ENCODE assay signal across 11 mouse cellular contexts in genomic region chr3:87114801-87115200, GRCm38 (mm10). TPM values are rescaled to one million over a fixed set of nuclear protein-coding genes. Genes with fewer than 3 reads are reported as not detected.
DNase-seq lines count a peak whose midpoint lies in the region; ATAC-seq and TF ChIP-seq lines count a peak whose summit lies in the region.
"Had no signal": no experiment of that assay in that cellular context is flagged by ENCODE, and none has a peak within 500 bp of the region (broad histone marks: within the 10 kb centered on the region; RNA-seq: fewer than 3 reads in every experiment).

No protein-coding gene starts in this region.

- no peaks in the 10 kb centered on the region for H3K4me1 ChIP-seq in kidney, adult 2 months (ENCODE audit: control insufficient read depth, insufficient read depth, low read length)
- no peaks in the 10 kb centered on the region for H3K4me1 ChIP-seq in forebrain, postnatal 0 days (ENCODE audit: insufficient read depth)

- WGBS in kidney, adult 2 months = 66% methylated on average over 9 of the region's 9 CpGs
- WGBS in forebrain, postnatal 0 days = 83% methylated on average over 9 of the region's 9 CpGs

- TF ChIP-seq POLR2A in kidney, adult 2 months (IDR thresholded peaks at IDR 0.05; ENCODE audit: low read depth, low read length) = no peak

- ATAC-seq in forebrain, postnatal 0 days = no peak

- H3K4me3 ChIP-seq in kidney, adult 2 months (ENCODE audit: insufficient read depth, low read depth, low read length) = no peak overlapping the region
- no peak overlapping the region for H3K4me3 ChIP-seq in forebrain, postnatal 0 days (ENCODE audit: low read depth, low read length)

- no peaks in the 10 kb centered on the region for H3K36me3 ChIP-seq in kidney, adult 2 months (ENCODE audit: control insufficient read depth, insufficient read depth, low read length)
- no peaks in the 10 kb centered on the region for H3K36me3 ChIP-seq in forebrain, postnatal 0 days (ENCODE audit: insufficient read depth)

- no peak overlapping the region for H3K9ac ChIP-seq in forebrain, postnatal 0 days

- peak; percentile 25 for DNase-seq in adrenal gland, postnatal 10 days
- no peak for DNase-seq in adrenal gland, postnatal 36 days
- peak; percentile 63 for DNase-seq in heart, adult 8-10 months (ENCODE audit: low spot score)
- DNase-seq in kidney, adult 2 months = peak; percentile 59
- peak; percentile 67 for DNase-seq in lung, postnatal 36 days
- no peak for DNase-seq in cerebellum, adult 18-20 months
- DNase-seq in forebrain, postnatal 0 days = no peak
- no peak for DNase-seq in retina, embryonic 14.5 days (ENCODE audit: low spot score)
- DNase-seq: thymus, adult 2 months had no signal

- no peak overlapping the region for H3K27ac ChIP-seq in kidney, adult 2 months (ENCODE audit: insufficient read depth, low read depth, low read length)
- H3K27ac ChIP-seq in forebrain, postnatal 0 days (ENCODE audit: low read depth, low read length) = no peak overlapping the region
- H3K27ac ChIP-seq: macrophage had no signal

- no peak overlapping the region for H3K4me2 ChIP-seq in forebrain, postnatal 0 days (ENCODE audit: low read depth)

- no peaks in the 10 kb centered on the region for H3K9me3 ChIP-seq in forebrain, postnatal 0 days (ENCODE audit: low read length)

- no peak for TF ChIP-seq CTCF in kidney, adult 2 months (conservative IDR thresholded peaks at IDR 0.05; ENCODE audit: insufficient read depth, insufficient read length, low read depth, low read length)
- no peak for TF ChIP-seq CTCF in forebrain, postnatal 0 days (IDR thresholded peaks at IDR 0.05; ENCODE audit: low read depth)

- H3K27me3 ChIP-seq in kidney, adult 2 months (replicated peaks; ENCODE audit: control insufficient read depth, insufficient read depth, low read length) = no peaks in the 10 kb centered on the region
- no peaks in the 10 kb centered on the region for H3K27me3 ChIP-seq in forebrain, postnatal 0 days (ENCODE audit: insufficient read depth, low read length)

RNA-seq across cellular contexts. Expression of gene Kirrel, which starts 59.7 kb away (rescaled TPM):
- total RNA-seq in adrenal gland, postnatal 10 days (2021) = 10 to 100 TPM; 17.3 to 17.5 TPM
- 10 to 100 TPM; 17.9 to 22.3 TPM for total RNA-seq in adrenal gland, postnatal 36 days (2021)
- total RNA-seq in heart, adult 8-10 months (2022) = 1 to 10 TPM; 4.8 to 5.5 (median 5.1) TPM
- 10.0 and 10.2 TPM in 2 replicates for polyA plus RNA-seq in kidney, adult 2 months (2012; rRNA removed)
- 4.7 and 6.9 TPM in 2 replicates for total RNA-seq in forebrain, postnatal 0 days (2014; rRNA removed)
- polyA plus RNA-seq in forebrain, postnatal 0 days (2015; fragmentation: Nextera tagmentation; extraction: Ambion mirVana) = 1.1 and 2.2 TPM in 2 replicates
- total RNA-seq: neutrophil, adult 5-6 weeks had no signal
- polyA plus RNA-seq: macrophage had no signal

Comparison
In these comparisons a context has a peak if more than half of its experiments do, and no peak if none do; other contexts are left out.
1. DNase-seq: peak in adrenal gland, postnatal 10 days (single experiment), heart, adult 8-10 months (single experiment), kidney, adult 2 months (single experiment) and lung, postnatal 36 days (single experiment); none in adrenal gland, postnatal 36 days (0 of 2), cerebellum, adult 18-20 months (0 of 2), forebrain, postnatal 0 days (single experiment) and retina, embryonic 14.5 days (single experiment).